Comparison of ENCODE assay signal across 22 mouse cellular contexts in genomic region chr7:100323721-100324120, GRCm38 (mm10). TPM values are rescaled to one million over a fixed set of nuclear protein-coding genes. Genes with fewer than 3 reads are reported as not detected.
A peak's percentile ranks its signal among the peaks of the same experiment; 100 is the strongest.
DNase-seq lines count a peak whose midpoint lies in the region; ATAC-seq and TF ChIP-seq lines count a peak whose summit lies in the region.
"Had no signal": no experiment of that assay in that cellular context is flagged by ENCODE, and none has a peak within 500 bp of the region (broad histone marks: within the 10 kb centered on the region; RNA-seq: fewer than 3 reads in every experiment).

No protein-coding gene starts in this region.

- H3K9ac ChIP-seq in lung, embryonic 14.5 days, result no peak overlapping the region
- H3K9ac ChIP-seq: embryonic facial prominence, embryonic 13.5 days; forebrain, embryonic 12.5 days; forebrain, postnatal 0 days; heart, embryonic 15.5 days; hindbrain, embryonic 13.5 days had no signal

- DNase-seq in kidney, postnatal 10 days, result peak; percentile 17
- DNase-seq in kidney, postnatal 14 days, result no peak
- peak; percentile 31 for DNase-seq in lung, embryonic 14.5 days
- DNase-seq in lung, postnatal 14 days, result peak; percentile 57
- no peak for DNase-seq in thymus, postnatal 36 days
- DNase-seq in limb, embryonic 10.5 days (ENCODE audit: low spot score), result no peak
- no peak for DNase-seq in left cerebral cortex, postnatal 10 days (ENCODE audit: extremely low spot score in 1 of 2, low spot score in 2 of 2)
- DNase-seq: adrenal gland, adult 8-10 months; cerebellum, adult 18-20 months; cerebellum, adult 9-11 months; cerebellum, postnatal 36 days; forebrain, postnatal 0 days; gastrocnemius, postnatal 36 days; heart, adult 18-20 months; heart, postnatal 14 days had no signal

- no peak overlapping the region for H3K4me2 ChIP-seq in lung, embryonic 14.5 days
- H3K4me2 ChIP-seq: embryonic facial prominence, embryonic 13.5 days; forebrain, embryonic 12.5 days; heart, embryonic 15.5 days; hindbrain, embryonic 13.5 days had no signal

- H3K36me3 ChIP-seq in lung, embryonic 14.5 days (ENCODE audit: insufficient read depth), result peaks cover 23% of the 10 kb centered on the region
- peaks cover 41% of the 10 kb centered on the region for H3K36me3 ChIP-seq in limb, embryonic 10.5 days

- H3K4me3 ChIP-seq in lung, embryonic 14.5 days (ENCODE audit: low read depth, low read length), result no peak overlapping the region
- H3K4me3 ChIP-seq in limb, embryonic 10.5 days, result no peak overlapping the region
- H3K4me3 ChIP-seq: embryonic facial prominence, embryonic 13.5 days; forebrain, embryonic 12.5 days; heart, embryonic 10.5 days; heart, embryonic 15.5 days; hindbrain, embryonic 13.5 days had no signal

- no peak overlapping the region for H3K27ac ChIP-seq in lung, embryonic 14.5 days (ENCODE audit: low read depth)
- H3K27ac ChIP-seq in limb, embryonic 10.5 days, result no peak overlapping the region
- H3K27ac ChIP-seq: embryonic facial prominence, embryonic 13.5 days; forebrain, embryonic 12.5 days; heart, embryonic 10.5 days; heart, embryonic 15.5 days; hindbrain, embryonic 13.5 days; hindbrain, postnatal 0 days had no signal

- WGBS in lung, embryonic 14.5 days, result 51% methylated on average over 3 of the region's 3 CpGs
- 96% methylated on average over 3 of the region's 3 CpGs for WGBS in limb, embryonic 10.5 days

- intact Hi-C loops in left cerebral cortex, postnatal 10 days (cut with DNase I), result loop anchor here (2.0 kb wide), 1 partner anchor 45 kb away; no protein-coding TSS in a partner anchor

- TF ChIP-seq CTCF in lung, embryonic 14.5 days (IDR thresholded peaks at IDR 0.05; ENCODE audit: low read depth), result no peak

- ATAC-seq in lung, embryonic 14.5 days (ENCODE audit: insufficient read depth), result no peak
- ATAC-seq: forebrain, postnatal 0 days; hindbrain, postnatal 0 days had no signal

- no peaks in the 10 kb centered on the region for H3K9me3 ChIP-seq in lung, embryonic 14.5 days (ENCODE audit: low read depth, low read length)
- no peaks in the 10 kb centered on the region for H3K9me3 ChIP-seq in limb, embryonic 10.5 days (replicated peaks)
- H3K9me3 ChIP-seq: embryonic facial prominence, embryonic 13.5 days; forebrain, embryonic 12.5 days; heart, embryonic 10.5 days; heart, embryonic 15.5 days; hindbrain, embryonic 13.5 days had no signal

- no peaks in the 10 kb centered on the region for H3K4me1 ChIP-seq in lung, embryonic 14.5 days (ENCODE audit: insufficient read depth)
- no peaks in the 10 kb centered on the region for H3K4me1 ChIP-seq in limb, embryonic 10.5 days
- H3K4me1 ChIP-seq: forebrain, embryonic 12.5 days; heart, embryonic 15.5 days; hindbrain, embryonic 13.5 days had no signal

- no peaks in the 10 kb centered on the region for H3K27me3 ChIP-seq in lung, embryonic 14.5 days (ENCODE audit: insufficient read depth, low read length)
- no peaks in the 10 kb centered on the region for H3K27me3 ChIP-seq in limb, embryonic 10.5 days (ENCODE audit: low read depth, poor library complexity, severe bottlenecking)
- H3K27me3 ChIP-seq: embryonic facial prominence, embryonic 13.5 days; forebrain, embryonic 12.5 days; heart, embryonic 15.5 days; hindbrain, embryonic 13.5 days had no signal

RNA-seq across cellular contexts. Expression of gene P4ha3, which starts 38.4 kb away (rescaled TPM):
- 21.2 and 22.0 TPM in 2 replicates for polyA plus RNA-seq in lung, embryonic 14.5 days (2014; fragmentation: Nextera tagmentation; extraction: Ambion mirVana)
- polyA plus RNA-seq in limb, embryonic 10.5 days (2016; fragmentation: Nextera tagmentation; extraction: Ambion mirVana), result 1.1 and 2.4 TPM in 2 replicates
- total RNA-seq in left cerebral cortex, postnatal 10 days (2021), result 1 to 10 TPM; 7.0 to 7.1 TPM
- total RNA-seq: hematopoietic stem cell, adult 5-6 weeks had no signal

RNA-seq across cellular contexts. Expression of gene C2cd3, which starts 48.3 kb away (rescaled TPM):
- polyA plus RNA-seq in lung, embryonic 14.5 days (2014; fragmentation: Nextera tagmentation; extraction: Ambion mirVana), result 29.6 and 31.9 TPM in 2 replicates
- polyA plus RNA-seq in limb, embryonic 10.5 days (2016; fragmentation: Nextera tagmentation; extraction: Ambion mirVana), result 31.2 and 40.3 TPM in 2 replicates
- total RNA-seq in left cerebral cortex, postnatal 10 days (2021), result 10 to 100 TPM; 12.4 to 15.2 TPM

RNA-seq across cellular contexts. Expression of gene Ppme1, which starts 48.4 kb away (rescaled TPM):
- 60.3 and 68.3 TPM in 2 replicates for polyA plus RNA-seq in lung, embryonic 14.5 days (2014; fragmentation: Nextera tagmentation; extraction: Ambion mirVana)
- 79.1 and 84.2 TPM in 2 replicates for polyA plus RNA-seq in limb, embryonic 10.5 days (2016; fragmentation: Nextera tagmentation; extraction: Ambion mirVana)
- total RNA-seq in left cerebral cortex, postnatal 10 days (2021), result 100 to 1,000 TPM; 125 to 131 TPM

Comparison
In these comparisons a context has a peak if more than half of its experiments do, and no peak if none do; other contexts are left out.
1. DNase-seq: peak in kidney, postnatal 10 days (single experiment), lung, embryonic 14.5 days (single experiment) and lung, postnatal 14 days (single experiment); none in kidney, postnatal 14 days (single experiment), thymus, postnatal 36 days (0 of 2), limb, embryonic 10.5 days (single experiment) and left cerebral cortex, postnatal 10 days (0 of 2).